Mouse (Mus musculus): ENCODE data around the gene Vmn1r188.

DNA sequence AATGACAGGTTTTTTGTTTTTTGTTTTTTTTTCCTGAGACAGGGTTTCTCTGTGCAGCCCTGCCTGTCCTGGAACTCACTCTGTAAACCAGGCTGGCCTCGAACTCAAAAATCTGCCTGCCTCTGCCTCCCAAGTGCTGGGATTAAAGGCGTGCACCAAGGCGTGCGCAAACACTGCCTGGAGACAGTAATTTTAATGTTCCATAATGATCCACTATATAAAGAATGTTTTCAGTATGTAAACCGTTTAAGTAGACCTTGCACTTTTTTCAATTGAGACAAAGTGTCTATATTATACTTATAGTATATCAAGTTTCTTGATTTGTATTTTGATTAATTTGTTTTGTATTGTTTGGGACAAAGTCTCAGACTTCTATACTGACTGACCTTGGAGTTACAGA is 44.9 kb upstream of the Vmn1r188 start:
- TF ChIP-seq CTCF (conservative IDR thresholded peaks at IDR 0.05; ENCODE audit: low read length): no peak
- TF ChIP-seq POU5F1 (IDR thresholded peaks at IDR 0.05; ENCODE audit: borderline replicate concordance, low read length): no peak
- TF ChIP-seq NANOG (IDR thresholded peaks at IDR 0.05; ENCODE audit: borderline replicate concordance, low read length): no peak
